Mouse (Mus musculus): ENCODE measurements around the gene Uba3.

- TF ChIP-seq CTCF (IDR thresholded peaks at IDR 0.05; ENCODE audit: low read depth) (no peak), EP300 (IDR thresholded peaks at IDR 0.05; ENCODE audit: low read depth) (no peak)
Observed at GRCm38 (mm10) chr6:97210962-97211601, 5.6 kb upstream of the Uba3 start.

All from liver, postnatal 0 days (tissue).